Mouse (Mus musculus) intestine, embryonic 16.5 days (tissue): Measurements from ENCODE around the gene Tmcc3. TPM values are rescaled to one million over a fixed set of nuclear protein-coding genes. Genes with fewer than 3 reads are reported as not detected.

ENCODE experiments used
- ATAC-seq: fragments of 200-750 bp; cut with Nextera tagmentation; 2 replicates; pipeline ENCODE4 v1.8.0; 2017; ENCODE audit warnings: moderate TSS enrichment, moderate library complexity
- H3K27ac ChIP-seq: fragments of 300-500 bp; sonication (generic); 2 replicates; pipeline ENCODE4 v1.5.1; 2014; ENCODE audit warnings: mild to moderate bottlenecking, low read length
- H3K27me3 ChIP-seq: fragments of 300-500 bp; sonication (generic); replicated peaks from 2 replicates; pipeline ENCODE4 v1.6.1; 2014; ENCODE audit warnings: low read length, control low read depth, mixed read lengths; ENCODE audit not compliant: control insufficient read depth, insufficient read depth
- H3K36me3 ChIP-seq: fragments of 300-500 bp; sonication (generic); 2 replicates; pipeline ENCODE4 v1.6.1; 2014; ENCODE audit warnings: low read length, control low read depth; ENCODE audit not compliant: control insufficient read depth, insufficient read depth
- H3K4me1 ChIP-seq: fragments of 300-500 bp; sonication (generic); 2 replicates; pipeline ENCODE4 v1.6.1; 2014; ENCODE audit warnings: low read length, control low read depth, mixed read lengths; ENCODE audit not compliant: control insufficient read depth, insufficient read depth
- H3K4me2 ChIP-seq: fragments of 300-500 bp; sonication (generic); 2 replicates; pipeline ENCODE4 v1.6.1; 2014; ENCODE audit warnings: low read depth, low read length, control low read depth
- H3K4me3 ChIP-seq: fragments of 300-500 bp; sonication (generic); 2 replicates; pipeline ENCODE4 v1.5.1; 2014; ENCODE audit warnings: mild to moderate bottlenecking, low read length
- H3K9ac ChIP-seq: fragments of 300-500 bp; sonication (generic); 2 replicates; pipeline ENCODE4 v1.6.1; 2014; ENCODE audit warnings: low read depth, low read length
- H3K9me3 ChIP-seq: fragments of 300-500 bp; sonication (generic); 2 replicates; pipeline ENCODE4 v1.6.1; 2016; ENCODE audit warnings: low read length, control low read depth; ENCODE audit not compliant: control insufficient read depth
- WGBS: fragments of 180-500 bp; shearing (Covaris S2); extraction: QIAGEN DNeasy Blood & Tissue Kit; methylation state at CpG from one replicate; pipeline ENCODE4 v1.1.7; 2014; 5-methylcytosine and 5-hydroxymethylcytosine counted together
- polyA plus RNA-seq: library from polyadenylated mRNA; unstranded; fragments of >200 nt; fragmentation: Nextera tagmentation; extraction: Ambion mirVana; gene quantifications from 2 replicates; pipeline ENCODE4 v1.2.1, GENCODE M21; 2015

Tmcc3 gene
- polyA plus RNA-seq, 1 experiment from 2014 or later: 8.8 TPM

- Histone ChIP-seq H3K27ac (no peak overlapping the region), H3K27me3 (no peaks in the 10 kb centered on the region), H3K36me3 (no peaks in the 10 kb centered on the region), H3K9me3 (no peaks in the 10 kb centered on the region), H3K4me2 (no peak overlapping the region), H3K4me3 (no peak overlapping the region), H3K4me1 (peaks cover 3% of the 10 kb centered on the region; the same call in 1 of the 2 replicates), H3K9ac (no peak overlapping the region)
- 51% methylated on average over 4 of the region's 4 CpGs for WGBS
- no peak for ATAC-seq
Observed at GRCm38 (mm10) chr10:94417643-94418042, 105.9 kb downstream of the Tmcc3 start.

GRCm38 (mm10) chr10:94426000-94426920 is 114.5 kb downstream of the Tmcc3 start:
- no peaks in the 10 kb centered on the region for H3K27me3 ChIP-seq
- no peak overlapping the region for H3K9ac ChIP-seq
- WGBS: 42% methylated on average over 12 of the region's 12 CpGs
- no peaks in the 10 kb centered on the region for H3K9me3 ChIP-seq
- 0 out of 2 replicates have a peak overlapping the region, but pooled peaks have one; percentile 1 for H3K27ac ChIP-seq
- peaks cover 2% of the 10 kb centered on the region; the same call in 1 of the 2 replicates for H3K4me1 ChIP-seq
- peak; percentile 81 for ATAC-seq
- H3K36me3 ChIP-seq: no peaks in the 10 kb centered on the region
- H3K4me2 ChIP-seq: no peak overlapping the region
- H3K4me3 ChIP-seq: no peak overlapping the region

- H3K27ac ChIP-seq: no peak overlapping the region
- H3K9me3 ChIP-seq: no peaks in the 10 kb centered on the region
- no peak overlapping the region for H3K4me3 ChIP-seq
- WGBS: 82% methylated on average over 15 of the region's 15 CpGs
- H3K4me2 ChIP-seq: no peak overlapping the region
- no peaks in the 10 kb centered on the region for H3K27me3 ChIP-seq
- H3K36me3 ChIP-seq: no peaks in the 10 kb centered on the region
- H3K4me1 ChIP-seq: peaks cover 2% of the 10 kb centered on the region; the same call in 1 of the 2 replicates
- no peak overlapping the region for H3K9ac ChIP-seq
- ATAC-seq: no peak
Observed at GRCm38 (mm10) chr10:94426921-94427270, 115.1 kb downstream of the Tmcc3 start.

GRCm38 (mm10) chr10:94428186-94428942 is 116.6 kb downstream of the Tmcc3 start:
- ATAC-seq: no peak
- H3K4me2 ChIP-seq: no peak overlapping the region
- H3K27ac ChIP-seq: no peak overlapping the region
- WGBS: 70% methylated on average over 12 of the region's 12 CpGs
- H3K9me3 ChIP-seq: no peaks in the 10 kb centered on the region
- H3K36me3 ChIP-seq: no peaks in the 10 kb centered on the region
- no peak overlapping the region for H3K4me3 ChIP-seq
- H3K27me3 ChIP-seq: no peaks in the 10 kb centered on the region
- H3K4me1 ChIP-seq: peaks cover 2% of the 10 kb centered on the region; the same call in 1 of the 2 replicates
- no peak overlapping the region for H3K9ac ChIP-seq

GRCm38 (mm10) chr10:94430566-94430965 is 118.8 kb downstream of the Tmcc3 start:
- H3K9me3 ChIP-seq: no peaks in the 10 kb centered on the region
- peaks cover 2% of the 10 kb centered on the region; the same call in 1 of the 2 replicates for H3K4me1 ChIP-seq
- H3K27me3 ChIP-seq: no peaks in the 10 kb centered on the region
- no peak overlapping the region for H3K4me2 ChIP-seq
- no peak for ATAC-seq
- WGBS: 75% methylated on average over 6 of the region's 6 CpGs
- H3K36me3 ChIP-seq: no peaks in the 10 kb centered on the region
- no peak overlapping the region for H3K9ac ChIP-seq
- H3K27ac ChIP-seq: no peak overlapping the region
- H3K4me3 ChIP-seq: no peak overlapping the region

- no peak for ATAC-seq
- H3K4me1 ChIP-seq: no peaks in the 10 kb centered on the region
- no peaks in the 10 kb centered on the region for H3K27me3 ChIP-seq
- H3K4me3 ChIP-seq: no peak overlapping the region
- no peak overlapping the region for H3K4me2 ChIP-seq
- 60% methylated on average over 5 of the region's 5 CpGs for WGBS
- no peak overlapping the region for H3K27ac ChIP-seq
- H3K9ac ChIP-seq: no peak overlapping the region
- H3K9me3 ChIP-seq: no peaks in the 10 kb centered on the region
- no peaks in the 10 kb centered on the region for H3K36me3 ChIP-seq
Observed at GRCm38 (mm10) chr10:94432933-94433332, 121.2 kb downstream of the Tmcc3 start.

- Histone ChIP-seq H3K4me1 (no peaks in the 10 kb centered on the region), H3K9me3 (no peaks in the 10 kb centered on the region), H3K9ac (no peak overlapping the region), H3K27me3 (no peaks in the 10 kb centered on the region), H3K4me3 (no peak overlapping the region), H3K27ac (no peak overlapping the region), H3K4me2 (no peak overlapping the region), H3K36me3 (no peaks in the 10 kb centered on the region)
- WGBS: 31% methylated on average over 7 of the region's 7 CpGs
- ATAC-seq: no peak
Observed at GRCm38 (mm10) chr10:94433901-94434300, 122.2 kb downstream of the Tmcc3 start.

- Histone ChIP-seq H3K4me3 (no peak overlapping the region), H3K9ac (no peak overlapping the region), H3K27me3 (no peaks in the 10 kb centered on the region), H3K36me3 (no peaks in the 10 kb centered on the region), H3K27ac (no peak overlapping the region), H3K4me2 (no peak overlapping the region), H3K4me1 (no peaks in the 10 kb centered on the region), H3K9me3 (no peaks in the 10 kb centered on the region)
- ATAC-seq: no peak
- WGBS: 72% methylated on average over 7 of the region's 7 CpGs
Observed at GRCm38 (mm10) chr10:94442725-94443124, 131.0 kb downstream of the Tmcc3 start.

- H3K27ac ChIP-seq: no peak overlapping the region
- no peak overlapping the region for H3K4me2 ChIP-seq
- 93% methylated on average over 4 of the region's 4 CpGs for WGBS
- no peaks in the 10 kb centered on the region for H3K27me3 ChIP-seq
- no peaks in the 10 kb centered on the region for H3K36me3 ChIP-seq
- no peak overlapping the region for H3K4me3 ChIP-seq
- H3K9me3 ChIP-seq: no peaks in the 10 kb centered on the region
- peaks cover 5% of the 10 kb centered on the region; the same call in 1 of the 2 replicates for H3K4me1 ChIP-seq
- H3K9ac ChIP-seq: no peak overlapping the region
- ATAC-seq: no peak
Observed at GRCm38 (mm10) chr10:94443453-94443852, 131.7 kb downstream of the Tmcc3 start.
